Mouse (Mus musculus) Patski (cell line): Measurements from ENCODE around the gene Smad1. TPM values are rescaled to one million over a fixed set of nuclear protein-coding genes. Genes with fewer than 3 reads are reported as not detected.

Experiments used
- ATAC-seq: fragments of 100-300 bp; one replicate; pipeline ENCODE4 v1.8.0; 2021
- CTCF ChIA-PET: fragments of 350-600 bp; sonication (Branson Sonifier 250); formaldehyde crosslinking; loops from one replicate; lab custom pipeline; 2022; ENCODE audit warnings: inconsistent platforms; lab: Charles Lee
- POLR2A ChIA-PET: fragments of 350-600 bp; sonication (Branson Sonifier 250); formaldehyde crosslinking; loops from one replicate; lab custom pipeline; 2022; ENCODE audit warnings: antibody characterized with exemption, inconsistent platforms; lab: Charles Lee
- DNase-seq: peaks from one replicate; pipeline ENCODE4 v3.0.0-alpha.2; 2011; ENCODE audit warnings: low read depth, low spot score
- H3K27me3 ChIP-seq: fragments of 371-371 bp; one replicate; pipeline ENCODE4 v1.5.1; 2021
- CTCF ChIP-seq: fragments of 100-300 bp; IDR thresholded peaks from one replicate; pipeline ENCODE4 v1.5.1; 2021
- in situ Hi-C: fragments of 300-500 bp; cut with MboI; formaldehyde crosslinking; loops from 3 replicates; pipeline ENCODE4 v1.11.1; 2018; ENCODE audit warnings: low pct_unique_long_range_greater_than_20kb, mixed read lengths
- polyA plus RNA-seq: library from polyadenylated mRNA; unstranded; gene quantifications from one replicate; pipeline ENCODE4 v1.2.3, GENCODE M21; 2021

Gene Smad1
- polyA plus RNA-seq, 1 experiment from 2014 or later: 31.5 TPM

DNA sequence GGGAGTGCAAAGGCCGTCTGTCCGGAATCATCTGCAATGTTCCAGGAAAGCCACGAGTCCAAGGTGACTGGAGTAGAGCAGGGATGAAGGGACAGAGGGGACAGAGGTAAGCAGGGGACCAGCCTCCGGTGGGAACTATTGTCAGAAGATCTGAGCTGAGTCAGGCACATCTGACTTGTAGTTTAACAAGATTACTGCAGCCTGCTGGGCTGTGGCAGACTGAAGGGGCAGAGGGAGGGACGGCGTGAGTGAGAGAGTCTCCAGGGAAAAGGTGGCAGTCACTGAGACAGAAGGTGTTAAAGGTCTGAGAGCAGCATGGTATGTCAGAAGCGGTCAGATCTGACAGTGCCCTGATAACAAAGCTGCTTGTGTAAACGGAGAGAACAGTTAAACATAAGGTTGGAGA, 16.5 kb downstream of the Smad1 start:
- ATAC-seq (no peak), DNase-seq (no peak)
- TF ChIP-seq CTCF: no peak
- H3K27me3 ChIP-seq: no peaks in the 10 kb centered on the region
- CTCF ChIA-PET: no interaction called here
- in situ Hi-C loops: no loop called here
- POLR2A ChIA-PET: interaction anchor here (0.7 kb wide), 1 partner anchor 21 kb away, joined by 3 read pairs; no protein-coding TSS in a partner anchor

DNA sequence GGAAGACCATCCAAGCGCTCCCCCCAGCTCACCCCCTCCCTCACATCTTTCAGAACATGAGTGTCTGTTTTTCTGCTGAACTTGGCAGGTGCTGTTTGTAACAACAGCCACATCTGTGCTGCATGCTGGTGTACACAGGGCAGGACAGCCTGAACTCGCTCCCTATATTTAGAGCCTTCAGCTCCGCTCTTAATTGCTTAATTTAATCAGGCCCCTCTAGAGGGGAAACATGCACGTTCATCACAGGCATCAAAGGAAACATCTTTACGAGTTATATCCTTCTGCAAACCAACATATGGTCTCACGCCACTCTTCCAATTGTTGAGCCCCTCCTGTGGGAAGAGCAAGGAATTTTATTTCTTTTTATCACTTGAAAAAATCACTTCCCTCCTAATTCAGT, 17.5 kb downstream of the Smad1 start:
- TF ChIP-seq CTCF: no peak
- ChIA-PET POLR2A (interaction anchor here (1.4 kb wide), 1 partner anchor 11 kb away, joined by 3 read pairs; no protein-coding TSS in a partner anchor), CTCF (no interaction called here)
- ATAC-seq (no peak), DNase-seq (no peak)
- no peaks in the 10 kb centered on the region for H3K27me3 ChIP-seq
- in situ Hi-C loops: no loop called here

DNA sequence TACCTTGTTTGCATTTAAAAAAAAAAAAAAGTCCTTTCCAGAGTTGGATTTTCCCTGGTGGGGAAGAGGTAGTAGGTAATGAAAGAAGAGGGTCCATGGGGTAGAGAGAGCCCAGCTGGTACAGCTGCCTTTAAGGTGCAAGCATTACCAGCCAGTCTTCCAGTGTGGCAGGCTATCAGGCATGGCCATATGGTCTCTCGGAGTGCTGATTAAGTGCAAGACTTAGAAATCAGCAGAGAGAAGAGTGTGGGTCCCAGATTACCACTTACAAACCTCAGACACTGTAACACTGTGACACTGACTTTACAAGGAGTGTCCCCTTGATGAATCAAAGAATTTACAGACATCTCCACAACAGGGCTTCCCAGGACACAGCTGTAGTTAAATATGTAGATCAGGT, 18.9 kb downstream of the Smad1 start:
- no peak for TF ChIP-seq CTCF
- DNase-seq (no peak), ATAC-seq (no peak)
- ChIA-PET CTCF (no interaction called here), POLR2A (no interaction called here)
- no peaks in the 10 kb centered on the region for H3K27me3 ChIP-seq
- in situ Hi-C loops: no loop called here

DNA sequence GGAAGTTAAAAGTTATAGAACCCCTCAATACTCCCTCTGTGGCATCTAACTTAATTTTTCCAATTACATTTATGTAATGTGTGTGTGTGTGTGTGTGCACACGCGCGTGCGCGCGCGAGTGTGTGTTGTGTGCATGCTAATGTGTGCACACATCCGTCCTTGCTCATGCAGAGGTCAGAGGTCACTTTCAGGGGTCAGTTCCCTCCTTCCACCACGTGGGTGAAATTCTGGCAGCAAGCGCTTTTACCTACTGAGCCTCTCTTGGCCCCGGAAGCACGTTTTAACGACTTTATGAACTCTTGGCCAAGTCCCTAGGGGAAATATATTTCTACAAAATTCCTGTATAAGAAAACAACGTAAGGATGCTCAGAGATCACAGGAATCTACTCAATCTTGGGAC, 19.3 kb downstream of the Smad1 start:
- ATAC-seq (no peak), DNase-seq (no peak)
- no peak for TF ChIP-seq CTCF
- in situ Hi-C loops: no loop called here
- no peaks in the 10 kb centered on the region for H3K27me3 ChIP-seq
- ChIA-PET CTCF (interaction anchor here (1.0 kb wide), 1 partner anchor 7 kb away, joined by 3 read pairs; no protein-coding TSS in a partner anchor), POLR2A (no interaction called here)

DNA sequence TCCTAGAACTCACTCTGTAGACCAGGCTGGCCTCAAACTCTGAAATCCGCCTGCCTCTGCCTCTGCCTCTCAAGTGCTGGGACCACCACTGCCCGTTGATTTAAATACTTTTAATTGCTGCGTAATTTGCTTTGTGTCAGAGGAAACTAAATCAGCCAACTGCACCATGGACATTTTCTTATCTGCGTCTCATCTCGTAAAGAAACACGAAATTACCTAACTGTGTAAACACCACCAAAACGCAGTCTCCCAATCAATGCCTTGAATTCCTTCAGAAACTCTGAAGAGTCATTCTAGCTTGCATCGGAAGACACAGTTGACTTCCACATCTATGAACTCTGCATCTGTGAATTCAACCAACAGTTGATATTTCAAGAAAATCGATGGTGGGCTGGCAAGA, 22.7 kb downstream of the Smad1 start:
- DNase-seq (no peak), ATAC-seq (no peak)
- in situ Hi-C loops: no loop called here
- ChIA-PET POLR2A (interaction anchor here (0.6 kb wide), 1 partner anchor 244 kb away, joined by 3 read pairs; no protein-coding TSS in a partner anchor), CTCF (no interaction called here)
- no peak for TF ChIP-seq CTCF
- no peaks in the 10 kb centered on the region for H3K27me3 ChIP-seq

DNA sequence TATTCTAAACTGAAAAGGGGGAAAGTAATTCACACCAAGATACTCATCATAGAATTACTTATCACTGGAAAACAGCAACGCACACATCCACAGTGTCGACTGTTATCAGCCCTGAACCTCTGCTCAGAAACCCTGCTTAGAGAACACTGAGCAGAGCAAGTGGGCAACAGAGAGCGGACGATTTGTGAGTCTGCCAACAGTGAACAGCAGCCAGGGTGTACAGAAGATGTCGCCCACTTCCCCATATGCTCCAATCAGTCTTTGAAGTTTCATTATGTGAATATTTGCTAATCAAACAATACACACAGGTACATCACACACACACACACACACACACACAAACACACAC, 23.6 kb downstream of the Smad1 start:
- CTCF ChIA-PET: no interaction called here
- in situ Hi-C loops: no loop called here
- DNase-seq (no peak), ATAC-seq (no peak)
- no peaks in the 10 kb centered on the region for H3K27me3 ChIP-seq
- POLR2A ChIA-PET: no interaction called here
- no peak for TF ChIP-seq CTCF

DNA sequence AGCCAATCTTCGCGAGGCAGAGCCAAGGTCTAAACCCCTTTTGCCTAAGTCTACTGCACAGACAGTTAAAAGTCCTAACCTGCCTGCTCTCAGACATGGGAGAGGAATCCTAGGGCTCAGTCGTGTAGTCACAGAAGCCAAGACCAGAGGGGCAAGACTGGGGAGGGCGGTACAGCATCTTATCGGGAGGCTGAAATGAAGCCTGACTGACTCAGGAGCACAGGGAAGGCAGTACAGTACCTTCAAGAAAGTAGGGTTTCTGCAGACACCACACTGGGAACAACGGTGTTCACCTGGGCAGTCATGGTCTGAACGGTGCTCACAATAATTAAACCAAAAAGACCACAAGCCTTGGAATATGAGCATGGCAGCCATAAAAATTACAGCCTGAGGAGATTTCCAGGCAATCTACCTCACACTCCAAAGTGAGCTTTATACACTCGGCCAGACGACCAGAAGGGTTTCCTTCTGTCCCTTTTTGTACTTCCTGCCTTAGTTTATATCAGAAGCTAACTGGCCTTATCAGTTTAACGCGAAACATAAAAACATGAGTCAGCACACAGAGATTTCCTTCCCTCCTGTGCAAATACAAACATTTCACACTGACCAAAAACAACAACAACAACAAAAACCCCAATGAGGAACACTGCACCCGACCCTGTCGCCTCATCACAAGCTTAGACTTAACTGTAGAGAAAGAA, 24.1 kb downstream of the Smad1 start:
- ATAC-seq (no peak), DNase-seq (no peak)
- no peak for TF ChIP-seq CTCF
- ChIA-PET CTCF (no interaction called here), POLR2A (no interaction called here)
- H3K27me3 ChIP-seq: no peaks in the 10 kb centered on the region
- in situ Hi-C loops: no loop called here

DNA sequence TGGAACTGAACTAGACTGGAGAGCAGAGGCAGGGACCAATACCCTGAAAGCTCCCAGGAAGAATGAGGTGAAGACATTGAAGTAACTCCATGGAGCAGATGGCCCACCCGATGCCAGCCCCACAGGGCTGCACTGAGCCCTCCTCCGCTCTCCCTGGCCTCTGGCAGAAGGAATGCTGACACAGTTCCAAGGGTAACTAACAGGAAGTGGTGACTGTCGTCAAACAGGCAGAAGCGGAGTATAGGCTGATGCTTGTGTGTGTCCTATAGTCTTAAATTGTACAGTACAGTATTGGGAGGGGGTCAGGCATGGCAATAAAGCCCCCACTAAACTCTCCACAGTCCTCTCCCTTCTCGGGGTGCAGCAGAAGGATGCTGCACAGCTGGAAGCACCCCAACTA, 24.9 kb downstream of the Smad1 start:
- in situ Hi-C loops: no loop called here
- no peak for ATAC-seq
- CTCF ChIA-PET: interaction anchor here (1.8 kb wide), 1 partner anchor 20 kb away, joined by 6 read pairs; no protein-coding TSS in a partner anchor

DNA sequence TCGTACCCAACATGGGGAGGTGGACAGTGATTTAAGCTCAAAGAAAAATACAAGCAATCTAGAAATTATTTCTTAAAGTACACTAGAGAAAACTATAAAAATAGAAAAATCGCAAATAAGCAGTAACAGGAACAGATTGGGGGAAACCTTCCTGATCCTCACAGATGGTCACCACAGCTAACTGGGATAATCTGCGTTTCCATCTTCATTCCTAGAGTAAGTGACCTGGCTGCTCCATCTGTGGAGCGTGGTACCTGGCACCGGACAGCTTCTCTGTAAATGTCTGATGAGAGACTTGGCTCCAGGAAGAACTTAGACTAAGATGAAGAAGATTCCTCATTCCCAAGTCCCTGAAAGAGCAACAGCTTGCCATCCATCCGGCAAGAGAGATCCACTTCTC, 25.8 kb downstream of the Smad1 start:
- ATAC-seq (no peak), DNase-seq (no peak)
- in situ Hi-C loops: no loop called here
- ChIA-PET POLR2A (interaction anchor here (0.5 kb wide), 1 partner anchor 1002 kb away, joined by 3 read pairs; no protein-coding TSS in a partner anchor), CTCF (interaction anchor here (1.8 to 3.4 kb wide), 2 partner anchors 14 to 21 kb away, joined by 6 to 16 read pairs; no protein-coding TSS in a partner anchor)
- TF ChIP-seq CTCF: no peak
- no peaks in the 10 kb centered on the region for H3K27me3 ChIP-seq

More for the DNA sequence above, 24.9 kb downstream of the Smad1 start:
- no peak for TF ChIP-seq CTCF
- POLR2A ChIA-PET: no interaction called here
- H3K27me3 ChIP-seq: no peaks in the 10 kb centered on the region
- no peak for DNase-seq

DNA sequence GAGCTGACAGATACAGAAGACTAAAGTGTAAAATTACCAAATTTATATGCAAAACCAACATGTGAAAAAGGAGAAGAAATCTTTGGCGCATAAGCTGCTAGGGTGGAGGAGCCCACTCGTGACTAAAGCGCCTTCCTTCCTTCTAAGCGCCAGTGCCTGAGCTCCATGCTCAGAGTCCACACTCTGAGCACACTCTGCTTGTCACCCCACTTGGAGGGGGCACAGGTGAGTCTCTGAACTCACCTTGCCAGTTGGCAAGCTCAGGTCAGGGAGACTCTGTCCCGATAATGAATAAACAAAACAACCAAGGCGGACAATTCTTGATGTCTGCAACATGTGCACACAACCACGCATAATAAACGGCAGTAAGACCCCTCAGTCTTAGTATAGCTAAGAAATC, 26.4 kb downstream of the Smad1 start:
- CTCF ChIA-PET: interaction anchor here (1.8 to 3.4 kb wide), 2 partner anchors 13 to 21 kb away, joined by 6 to 16 read pairs; no protein-coding TSS in a partner anchor
- no peaks in the 10 kb centered on the region for H3K27me3 ChIP-seq
- ATAC-seq: no peak
- DNase-seq: no peak
- in situ Hi-C loops: no loop called here
- POLR2A ChIA-PET: no interaction called here
- no peak for TF ChIP-seq CTCF

DNA sequence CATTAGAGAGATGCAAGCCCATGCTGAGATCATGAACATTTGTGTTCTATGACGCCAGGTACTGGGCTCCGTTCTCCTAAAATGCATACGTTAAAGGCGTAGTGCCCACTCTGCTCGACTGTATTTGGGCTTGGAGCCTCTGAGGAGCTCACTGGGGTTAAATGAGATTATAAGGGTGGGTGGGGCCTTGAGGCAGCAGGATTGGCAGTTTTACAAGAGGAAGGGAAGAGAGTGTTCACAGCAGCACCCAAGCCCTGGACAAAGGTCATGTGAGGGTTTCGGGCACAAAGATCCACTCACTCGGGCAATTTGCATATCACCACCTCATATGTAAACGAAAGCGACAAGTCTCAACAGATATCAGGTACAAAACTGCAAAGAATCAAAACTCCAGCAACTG, 26.8 kb downstream of the Smad1 start:
- no peak for TF ChIP-seq CTCF
- no peak for ATAC-seq
- no peaks in the 10 kb centered on the region for H3K27me3 ChIP-seq
- in situ Hi-C loops: no loop called here
- ChIA-PET CTCF (interaction anchor here (1.0 to 3.4 kb wide), 3 partner anchors 10 to 28 kb away, joined by 3 to 16 read pairs (median 4); no protein-coding TSS in a partner anchor), POLR2A (no interaction called here)
- no peak for DNase-seq
